Mouse (Mus musculus): ENCODE measurements at regions not wholly inside any gene's neighbourhood (a gene's known extent, or its start where the extent isn't known, plus 50 kb on each side); places are given as distances from the start of the nearest gene placed in this dataset.

DNA sequence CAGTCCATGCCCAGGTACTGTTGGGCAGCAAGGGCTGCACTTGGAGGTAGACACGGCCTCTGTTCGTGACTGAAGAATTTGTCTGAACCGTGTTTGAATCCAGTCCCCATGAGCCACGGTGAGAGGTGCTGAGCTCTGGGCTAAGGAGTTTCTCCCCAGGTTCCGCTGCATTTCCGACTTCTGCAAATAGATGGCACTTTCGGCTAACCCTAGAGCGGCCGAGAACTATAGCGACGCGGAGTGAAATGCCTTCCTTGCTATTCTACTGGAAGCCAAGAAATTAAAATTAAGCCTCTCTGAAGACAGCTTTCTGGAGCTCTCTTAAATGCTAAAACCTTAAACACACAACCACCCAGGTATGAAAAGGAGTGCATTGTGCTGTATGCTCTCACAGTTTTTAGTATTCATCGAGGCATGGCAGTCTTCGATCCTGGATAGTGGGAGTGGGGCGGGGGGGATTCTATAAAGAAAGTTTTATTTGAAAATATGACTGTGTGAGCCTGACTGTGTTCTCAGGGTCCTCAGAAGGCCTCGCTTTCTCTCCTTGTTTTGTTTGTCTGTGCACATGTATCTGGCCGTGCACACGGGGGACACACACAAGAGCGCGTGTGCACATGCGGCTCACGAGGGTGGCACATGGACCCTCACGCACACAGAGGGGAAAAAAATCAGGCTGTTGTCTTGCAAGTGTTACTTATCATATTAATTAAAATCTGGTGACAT lies 159.6 kb downstream of the Tex29 start:
- ATAC-seq (replicated peaks; ENCODE audit: insufficient number of reproducible peaks, low FRiP score, low TSS enrichment, low read depth) (no peak), DNase-seq (ENCODE audit: low spot score) (peak; percentile 84)
- no peak overlapping the region for H3K9ac ChIP-seq (replicated peaks; ENCODE audit: low read length)
- WGBS = 30% methylated on average over 23 of the region's 23 CpGs
- no peaks in the 10 kb centered on the region for H3K4me1 ChIP-seq (ENCODE audit: control insufficient read depth, insufficient read depth, low read length)
- H3K4me2 ChIP-seq (ENCODE audit: low read depth, low read length) = no peak overlapping the region
- H3K27me3 ChIP-seq (ENCODE audit: control insufficient read depth, insufficient read depth, low read length) = peaks cover 7% of the 10 kb centered on the region; the same call in 1 of the 2 replicates
- no peak overlapping the region for H3K4me3 ChIP-seq (ENCODE audit: low read depth, low read length)
- H3K9me3 ChIP-seq (replicated peaks; ENCODE audit: control insufficient read depth, low read length) = no peaks in the 10 kb centered on the region
- no peak overlapping the region for H3K27ac ChIP-seq (replicated peaks; ENCODE audit: low read depth, low read length)
- H3K36me3 ChIP-seq (replicated peaks; ENCODE audit: control insufficient read depth, insufficient read depth, low read depth, low read length) = no peaks in the 10 kb centered on the region

DNA sequence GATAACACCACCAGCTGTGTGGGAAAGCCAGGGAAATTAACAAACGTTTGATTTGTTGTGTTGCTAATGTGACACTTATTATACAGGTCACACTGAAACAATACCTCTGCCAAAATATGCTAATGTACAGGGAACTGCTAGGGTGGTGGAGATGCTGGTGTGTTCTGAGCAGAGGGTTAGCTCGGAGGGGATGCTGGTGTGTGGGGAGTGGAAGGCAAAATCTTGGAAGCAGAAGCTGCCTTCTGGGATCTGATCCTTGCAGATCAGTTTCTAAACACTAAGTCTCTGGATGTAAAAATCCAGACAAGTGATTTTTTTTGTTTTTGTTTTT lies 160.2 kb downstream of the Tex29 start:
- DNase-seq (ENCODE audit: low spot score) = no peak
- Histone ChIP-seq H3K4me3 (ENCODE audit: low read depth, low read length) (no peak overlapping the region), H3K27me3 (ENCODE audit: control insufficient read depth, insufficient read depth, low read length) (peaks cover 7% of the 10 kb centered on the region; the same call in 1 of the 2 replicates), H3K36me3 (replicated peaks; ENCODE audit: control insufficient read depth, insufficient read depth, low read depth, low read length) (no peaks in the 10 kb centered on the region), H3K9ac (replicated peaks; ENCODE audit: low read length) (no peak overlapping the region), H3K4me1 (ENCODE audit: control insufficient read depth, insufficient read depth, low read length) (no peaks in the 10 kb centered on the region), H3K9me3 (replicated peaks; ENCODE audit: control insufficient read depth, low read length) (no peaks in the 10 kb centered on the region), H3K27ac (replicated peaks; ENCODE audit: low read depth, low read length) (no peak overlapping the region), H3K4me2 (ENCODE audit: low read depth, low read length) (no peak overlapping the region)
- no peak for ATAC-seq (replicated peaks; ENCODE audit: insufficient number of reproducible peaks, low FRiP score, low TSS enrichment, low read depth)
- 32% methylated on average over 2 of the region's 2 CpGs for WGBS

GRCm38 (mm10) chr8:12004241-12004640 lies 164.0 kb downstream of the Tex29 start:
- Histone ChIP-seq H3K27me3 (ENCODE audit: control insufficient read depth, insufficient read depth, low read length) (0 out of 2 replicates have a peak, but pooled peaks cover 2% of the 10 kb centered on the region), H3K9me3 (replicated peaks; ENCODE audit: control insufficient read depth, low read length) (no peaks in the 10 kb centered on the region), H3K36me3 (replicated peaks; ENCODE audit: control insufficient read depth, insufficient read depth, low read depth, low read length) (no peaks in the 10 kb centered on the region), H3K27ac (replicated peaks; ENCODE audit: low read depth, low read length) (no peak overlapping the region), H3K9ac (replicated peaks; ENCODE audit: low read length) (no peak overlapping the region), H3K4me1 (ENCODE audit: control insufficient read depth, insufficient read depth, low read length) (no peaks in the 10 kb centered on the region), H3K4me2 (ENCODE audit: low read depth, low read length) (no peak overlapping the region), H3K4me3 (ENCODE audit: low read depth, low read length) (no peak overlapping the region)
- WGBS = 73% methylated on average over 7 of the region's 7 CpGs
- ATAC-seq (replicated peaks; ENCODE audit: insufficient number of reproducible peaks, low FRiP score, low TSS enrichment, low read depth) = no peak
- no peak for DNase-seq (ENCODE audit: low spot score)

- no peak for DNase-seq (ENCODE audit: low spot score)
- no peak overlapping the region for H3K4me2 ChIP-seq (ENCODE audit: low read depth, low read length)
- H3K36me3 ChIP-seq (replicated peaks; ENCODE audit: control insufficient read depth, insufficient read depth, low read depth, low read length) = no peaks in the 10 kb centered on the region
- H3K9me3 ChIP-seq (replicated peaks; ENCODE audit: control insufficient read depth, low read length) = no peaks in the 10 kb centered on the region
- WGBS = 86% methylated on average over 3 of the region's 3 CpGs
- H3K27ac ChIP-seq (replicated peaks; ENCODE audit: low read depth, low read length) = no peak overlapping the region
- no peak for ATAC-seq (replicated peaks; ENCODE audit: insufficient number of reproducible peaks, low FRiP score, low TSS enrichment, low read depth)
- H3K4me3 ChIP-seq (ENCODE audit: low read depth, low read length) = no peak overlapping the region
- no peak overlapping the region for H3K9ac ChIP-seq (replicated peaks; ENCODE audit: low read length)
- H3K27me3 ChIP-seq (ENCODE audit: control insufficient read depth, insufficient read depth, low read length) = no peaks in the 10 kb centered on the region
- no peaks in the 10 kb centered on the region for H3K4me1 ChIP-seq (ENCODE audit: control insufficient read depth, insufficient read depth, low read length)
These were observed 172.5 kb downstream of the Tex29 start for GRCm38 (mm10) chr8:12012769-12013168.

DNA sequence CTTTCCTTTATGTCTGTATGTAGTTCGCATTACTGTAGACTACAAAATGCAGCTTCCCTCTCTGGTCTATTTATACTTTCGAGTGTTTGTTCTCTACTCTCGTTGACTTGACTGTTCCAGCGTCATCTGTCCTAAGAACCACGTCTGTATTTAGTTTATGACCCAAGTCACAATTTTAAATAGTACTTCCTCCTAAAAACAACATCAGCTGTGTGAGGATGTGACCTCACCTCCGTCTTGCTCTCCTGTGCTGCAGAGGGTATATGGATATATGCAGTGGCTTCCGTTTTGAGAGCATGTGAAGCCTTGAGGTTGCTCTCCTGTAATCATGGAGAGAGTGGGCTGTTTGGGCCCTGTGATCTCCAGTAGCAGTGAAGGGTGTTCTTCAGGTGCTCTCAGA lies 177.5 kb downstream of the Tex29 start:
- Histone ChIP-seq H3K27ac (replicated peaks; ENCODE audit: low read depth, low read length) (no peak overlapping the region), H3K4me1 (ENCODE audit: control insufficient read depth, insufficient read depth, low read length) (no peaks in the 10 kb centered on the region), H3K36me3 (replicated peaks; ENCODE audit: control insufficient read depth, insufficient read depth, low read depth, low read length) (no peaks in the 10 kb centered on the region), H3K9me3 (replicated peaks; ENCODE audit: control insufficient read depth, low read length) (no peaks in the 10 kb centered on the region), H3K4me2 (ENCODE audit: low read depth, low read length) (no peak overlapping the region), H3K27me3 (ENCODE audit: control insufficient read depth, insufficient read depth, low read length) (no peaks in the 10 kb centered on the region), H3K4me3 (ENCODE audit: low read depth, low read length) (no peak overlapping the region), H3K9ac (replicated peaks; ENCODE audit: low read length) (no peak overlapping the region)
- no peak for ATAC-seq (replicated peaks; ENCODE audit: insufficient number of reproducible peaks, low FRiP score, low TSS enrichment, low read depth)
- WGBS = 78% methylated on average over 7 of the region's 7 CpGs
- DNase-seq (ENCODE audit: low spot score) = no peak

DNA sequence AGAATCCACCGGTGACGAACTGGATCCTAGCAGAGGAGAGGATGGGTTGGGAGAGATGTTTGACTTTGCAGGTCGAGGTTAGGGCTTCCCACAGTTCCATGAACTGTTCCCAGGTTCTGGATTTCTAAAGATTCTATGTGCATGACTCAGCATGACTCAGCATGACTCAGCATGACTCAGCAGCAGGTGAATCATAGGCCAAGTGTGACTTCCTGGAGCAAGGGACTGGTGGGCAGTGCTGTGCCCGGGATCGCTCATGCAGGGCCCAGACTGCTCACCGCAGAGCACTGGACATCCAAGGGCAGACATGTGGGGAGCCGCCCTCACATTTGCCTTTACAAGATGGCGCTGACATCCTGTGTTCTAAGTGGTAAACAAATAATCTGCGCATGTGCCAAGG lies 179.0 kb downstream of the Tex29 start:
- no peak for ATAC-seq (replicated peaks; ENCODE audit: insufficient number of reproducible peaks, low FRiP score, low TSS enrichment, low read depth)
- Histone ChIP-seq H3K4me3 (ENCODE audit: low read depth, low read length) (no peak overlapping the region), H3K9me3 (replicated peaks; ENCODE audit: control insufficient read depth, low read length) (no peaks in the 10 kb centered on the region), H3K9ac (replicated peaks; ENCODE audit: low read length) (no peak overlapping the region), H3K36me3 (replicated peaks; ENCODE audit: control insufficient read depth, insufficient read depth, low read depth, low read length) (no peaks in the 10 kb centered on the region), H3K27ac (replicated peaks; ENCODE audit: low read depth, low read length) (no peak overlapping the region), H3K27me3 (ENCODE audit: control insufficient read depth, insufficient read depth, low read length) (no peaks in the 10 kb centered on the region), H3K4me1 (ENCODE audit: control insufficient read depth, insufficient read depth, low read length) (no peaks in the 10 kb centered on the region), H3K4me2 (ENCODE audit: low read depth, low read length) (no peak overlapping the region)
- 90% methylated on average over 9 of the region's 9 CpGs for WGBS
- no peak for DNase-seq (ENCODE audit: low spot score)

- ATAC-seq (replicated peaks; ENCODE audit: insufficient number of reproducible peaks, low FRiP score, low TSS enrichment, low read depth) = no peak
- Histone ChIP-seq H3K4me2 (ENCODE audit: low read depth, low read length) (no peak overlapping the region), H3K27ac (replicated peaks; ENCODE audit: low read depth, low read length) (no peak overlapping the region), H3K36me3 (replicated peaks; ENCODE audit: control insufficient read depth, insufficient read depth, low read depth, low read length) (no peaks in the 10 kb centered on the region), H3K27me3 (ENCODE audit: control insufficient read depth, insufficient read depth, low read length) (no peaks in the 10 kb centered on the region), H3K9ac (replicated peaks; ENCODE audit: low read length) (no peak overlapping the region), H3K9me3 (replicated peaks; ENCODE audit: control insufficient read depth, low read length) (no peaks in the 10 kb centered on the region), H3K4me1 (ENCODE audit: control insufficient read depth, insufficient read depth, low read length) (no peaks in the 10 kb centered on the region), H3K4me3 (ENCODE audit: low read depth, low read length) (no peak overlapping the region)
- DNase-seq (ENCODE audit: low spot score) = no peak
- WGBS = 84% methylated on average over 4 of the region's 4 CpGs
These were observed 183.6 kb downstream of the Tex29 start for GRCm38 (mm10) chr8:12023669-12024390.

- Histone ChIP-seq H3K4me2 (ENCODE audit: low read depth, low read length) (no peak overlapping the region), H3K9ac (replicated peaks; ENCODE audit: low read length) (no peak overlapping the region), H3K4me3 (ENCODE audit: low read depth, low read length) (no peak overlapping the region), H3K9me3 (replicated peaks; ENCODE audit: control insufficient read depth, low read length) (no peaks in the 10 kb centered on the region), H3K27me3 (ENCODE audit: control insufficient read depth, insufficient read depth, low read length) (no peaks in the 10 kb centered on the region), H3K27ac (replicated peaks; ENCODE audit: low read depth, low read length) (no peak overlapping the region), H3K36me3 (replicated peaks; ENCODE audit: control insufficient read depth, insufficient read depth, low read depth, low read length) (no peaks in the 10 kb centered on the region), H3K4me1 (ENCODE audit: control insufficient read depth, insufficient read depth, low read length) (no peaks in the 10 kb centered on the region)
- 79% methylated on average over 22 of the region's 22 CpGs for WGBS
- ATAC-seq (replicated peaks; ENCODE audit: insufficient number of reproducible peaks, low FRiP score, low TSS enrichment, low read depth) (no peak; the same call in 1 of the 2 replicates), DNase-seq (ENCODE audit: low spot score) (no peak)
These were observed 190.3 kb downstream of the Tex29 start for GRCm38 (mm10) chr8:12030363-12031116.
